Mouse (Mus musculus) 3T3-L1 (cell line): ENCODE measurements around the gene Mybbp1a.

Source experiments
- DNase-seq: peaks from one replicate; pipeline ENCODE4 v3.0.0-alpha.2; 2015; ENCODE audit warnings: low read depth, low spot score

The Mybbp1a gene

DNA sequence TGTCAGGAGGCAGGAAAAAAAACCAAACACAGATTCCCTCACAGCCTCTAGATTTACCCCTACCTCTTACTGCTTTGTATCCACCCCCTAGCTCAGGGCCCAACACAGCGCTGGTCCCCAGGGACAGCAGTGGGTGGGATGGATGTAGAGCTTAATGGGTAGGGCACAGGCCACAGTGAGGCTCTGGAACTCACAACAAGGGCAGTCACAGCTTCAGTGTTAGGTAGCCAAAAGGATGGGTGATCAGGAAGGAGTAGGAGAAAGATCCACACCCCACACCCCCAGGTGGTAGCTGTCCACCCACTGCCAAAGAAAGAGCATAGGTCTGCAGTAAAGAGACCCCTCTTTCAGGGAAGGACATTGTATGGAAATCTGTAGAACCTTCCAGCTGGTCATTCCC is 36.5 kb downstream of the Mybbp1a start:
- peak; percentile 39 for DNase-seq

DNA sequence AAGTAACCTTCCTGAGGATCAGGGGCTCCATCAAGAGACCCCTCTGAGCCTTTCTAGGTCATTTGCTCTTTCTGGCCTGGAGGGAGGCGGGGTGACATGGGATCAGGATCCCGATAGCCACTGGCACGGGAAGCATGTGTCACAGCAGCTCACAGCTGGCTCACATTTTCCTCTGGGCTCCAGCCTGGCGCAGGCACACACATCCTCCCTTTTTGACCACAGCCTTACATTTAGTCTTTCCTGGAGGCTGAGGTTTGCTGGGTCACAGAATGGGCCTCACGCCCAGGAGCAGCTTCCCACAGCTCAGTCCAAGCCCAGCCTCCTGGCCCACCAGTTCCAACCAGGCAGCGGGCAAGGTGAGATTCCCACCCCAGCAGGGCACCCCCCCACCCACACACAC is 37.1 kb downstream of the Mybbp1a start:
- peak; percentile 91 for DNase-seq

DNA sequence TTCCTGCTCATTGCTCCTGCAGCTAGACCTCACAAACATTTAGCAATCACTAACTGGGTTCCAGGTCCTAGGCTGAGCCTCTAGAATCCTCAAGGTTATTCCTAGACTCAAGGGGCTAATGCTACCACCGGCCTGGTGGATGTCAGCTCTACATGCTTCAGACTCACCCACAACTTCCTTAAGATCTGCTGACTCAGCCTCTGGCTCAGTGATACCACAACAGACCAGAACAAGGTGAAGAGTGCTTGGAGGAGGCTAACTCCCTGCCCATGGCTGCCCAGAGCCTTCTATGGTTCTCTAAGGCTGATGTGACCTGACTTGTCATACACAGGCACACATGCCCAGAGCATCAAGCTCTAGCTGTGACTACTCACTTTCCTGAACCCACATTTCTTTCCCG is 38.3 kb downstream of the Mybbp1a start:
- DNase-seq, result peak; percentile 42

DNA sequence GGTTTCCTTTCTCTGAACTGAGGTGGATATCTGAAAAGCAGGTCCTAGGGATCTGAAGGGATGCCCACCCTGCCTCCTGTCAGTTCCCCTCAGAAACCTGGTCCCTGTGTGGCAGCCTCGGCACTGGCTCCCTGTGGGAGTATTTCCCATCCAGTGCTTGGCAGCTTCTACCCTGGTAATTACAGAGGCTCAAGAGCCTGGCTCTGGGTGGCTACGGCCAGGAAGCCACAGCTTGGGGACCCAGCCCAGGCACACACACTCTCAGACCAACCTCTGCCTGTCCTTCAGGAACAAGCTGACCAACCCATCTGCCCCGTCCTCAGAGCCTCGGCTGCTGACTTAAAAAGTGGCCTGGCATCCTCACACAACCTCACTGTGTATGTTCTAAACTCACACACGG is 40.2 kb downstream of the Mybbp1a start:
- DNase-seq, result no peak

DNA sequence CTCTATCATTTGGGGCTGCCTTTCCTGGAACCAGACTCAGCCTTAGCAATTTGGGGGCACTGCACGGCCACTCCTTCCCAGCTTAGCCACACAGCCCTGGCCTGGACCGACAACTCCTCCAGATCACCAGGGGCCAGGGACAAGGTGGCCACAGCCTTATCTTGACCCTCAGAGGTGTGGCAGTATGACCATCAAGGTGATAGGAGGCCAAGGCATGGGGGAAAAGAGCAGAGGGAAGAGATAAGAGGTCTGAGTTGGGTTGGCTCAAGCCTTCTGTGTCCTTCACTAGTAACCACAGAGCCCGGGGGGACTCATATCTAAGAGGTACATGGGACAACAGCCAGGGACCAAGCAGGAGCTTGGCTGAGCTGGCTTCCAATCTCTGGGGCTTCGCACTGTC is 40.8 kb downstream of the Mybbp1a start:
- no peak for DNase-seq

DNA sequence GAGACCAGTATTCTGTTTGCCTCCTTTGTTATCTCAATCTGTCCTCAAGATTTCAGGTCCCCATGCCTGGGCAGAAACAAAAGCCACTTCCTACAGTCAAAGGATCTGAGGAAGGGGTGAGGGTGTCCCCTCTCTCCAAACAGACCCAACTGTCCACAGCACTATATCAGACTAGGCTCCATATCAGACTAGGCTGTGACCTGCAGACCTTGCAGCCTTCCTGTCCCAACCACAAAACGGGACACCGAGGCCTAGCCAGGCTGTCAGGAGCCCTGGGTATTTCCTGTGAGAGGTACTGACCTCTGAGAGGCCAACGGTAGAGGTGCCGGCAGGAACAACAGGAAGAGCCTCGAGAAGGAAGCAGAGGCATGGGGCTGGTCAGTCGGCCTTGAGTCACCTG is 43.4 kb downstream of the Mybbp1a start:
- no peak for DNase-seq

DNA sequence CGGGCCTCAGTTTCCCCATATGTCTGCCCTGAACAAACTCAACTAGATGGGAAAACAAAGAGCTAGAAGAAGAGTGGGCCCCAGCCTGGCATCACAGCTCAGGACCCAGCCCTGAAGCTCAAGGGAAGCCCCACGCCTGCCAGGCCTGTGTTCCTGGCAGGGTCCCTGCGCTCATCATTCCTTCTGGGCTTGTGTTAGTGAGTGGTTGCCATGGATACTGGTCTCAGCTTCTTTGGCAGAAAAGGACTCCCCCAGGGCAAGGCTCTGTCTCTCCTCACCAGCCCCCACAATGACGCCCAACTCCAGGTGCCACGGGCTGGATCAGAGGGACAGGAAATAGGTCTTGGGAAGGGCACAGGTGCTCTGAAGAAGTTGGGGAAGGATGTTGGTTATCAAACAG is 44.0 kb downstream of the Mybbp1a start:
- DNase-seq, result no peak

DNA sequence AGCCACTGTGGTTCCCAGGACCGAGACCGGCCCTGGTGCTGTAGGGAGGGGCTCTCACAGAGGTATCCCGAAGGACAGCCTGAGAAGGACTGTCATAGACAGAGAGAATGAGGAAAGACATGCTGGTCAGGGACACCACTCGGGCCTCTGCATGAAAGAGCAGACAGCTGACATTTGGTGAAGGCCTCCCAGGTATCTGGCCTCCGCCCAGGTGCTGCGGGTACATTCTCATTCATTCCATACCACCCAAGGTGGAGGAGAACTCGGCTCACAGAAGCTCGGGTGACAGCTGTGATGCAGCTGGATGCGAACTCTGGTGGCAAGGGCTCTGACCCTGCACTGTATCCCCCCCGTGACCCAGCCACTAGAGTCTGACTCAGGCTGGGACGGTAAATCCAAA is 44.8 kb downstream of the Mybbp1a start:
- no peak for DNase-seq

DNA sequence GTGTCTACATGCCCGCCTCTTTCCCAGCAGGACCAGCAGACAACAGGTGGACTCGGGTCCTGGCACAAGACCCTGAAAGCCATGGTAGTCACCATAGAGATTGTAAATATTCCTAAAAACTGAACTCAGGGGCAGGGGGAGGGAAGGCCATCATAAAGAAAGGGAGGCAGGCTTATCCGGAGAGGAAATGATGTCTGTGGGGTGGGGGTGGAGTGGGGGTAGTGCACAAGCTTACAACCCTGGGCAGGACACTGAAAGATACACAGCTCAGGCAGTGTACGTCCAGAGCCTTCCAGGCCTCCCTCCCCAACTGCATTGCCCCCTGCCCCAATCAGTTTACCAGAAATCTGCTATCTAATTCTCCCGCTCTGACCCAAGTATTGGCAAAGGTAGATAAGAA is 46.0 kb downstream of the Mybbp1a start:
- DNase-seq, result no peak

DNA sequence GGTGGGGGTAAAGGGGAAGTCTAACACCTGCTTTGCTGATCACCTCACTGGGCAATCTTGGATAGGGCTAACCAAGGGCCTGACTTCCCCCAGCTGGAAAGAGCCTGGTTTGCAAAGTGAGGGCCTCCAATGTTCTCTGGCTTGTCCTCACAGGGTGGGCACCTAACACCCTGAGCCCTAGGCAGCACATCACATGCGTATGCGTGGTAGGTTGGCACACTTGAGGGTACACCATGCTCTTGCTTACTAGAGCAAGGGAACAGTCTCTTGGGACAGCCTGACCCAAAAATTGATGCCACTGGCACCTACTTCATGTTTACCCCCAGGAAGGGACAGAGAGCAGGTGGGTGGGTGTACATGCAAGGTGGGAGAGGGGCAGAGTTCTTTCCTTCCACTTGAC is 46.6 kb downstream of the Mybbp1a start:
- no peak for DNase-seq

DNA sequence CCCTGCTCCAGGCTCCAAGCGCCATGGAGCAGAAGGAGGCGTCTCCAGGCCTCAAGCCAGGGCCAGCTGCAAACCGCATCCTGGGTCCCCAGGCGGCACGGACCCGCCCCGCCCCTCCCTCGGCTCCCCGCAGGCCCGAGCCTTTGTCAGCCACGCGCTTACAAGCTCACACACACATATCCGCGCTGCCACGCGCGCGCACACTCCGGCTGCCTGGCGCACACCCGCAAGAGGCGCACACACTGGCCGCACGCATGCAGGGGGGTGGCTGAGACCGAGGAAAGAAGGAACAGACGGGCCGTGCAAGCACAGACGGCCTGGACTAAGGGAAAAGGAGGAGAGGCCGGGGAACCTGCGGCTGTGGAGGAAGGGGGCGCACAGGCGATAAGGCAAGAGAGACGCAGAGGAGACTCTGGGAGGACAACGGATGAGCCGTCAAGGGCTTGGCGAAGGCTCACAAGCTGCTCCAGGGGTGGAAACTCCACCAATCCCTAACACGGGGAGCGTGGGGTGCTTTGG is 47.7 kb downstream of the Mybbp1a start:
- DNase-seq, result no peak

DNA sequence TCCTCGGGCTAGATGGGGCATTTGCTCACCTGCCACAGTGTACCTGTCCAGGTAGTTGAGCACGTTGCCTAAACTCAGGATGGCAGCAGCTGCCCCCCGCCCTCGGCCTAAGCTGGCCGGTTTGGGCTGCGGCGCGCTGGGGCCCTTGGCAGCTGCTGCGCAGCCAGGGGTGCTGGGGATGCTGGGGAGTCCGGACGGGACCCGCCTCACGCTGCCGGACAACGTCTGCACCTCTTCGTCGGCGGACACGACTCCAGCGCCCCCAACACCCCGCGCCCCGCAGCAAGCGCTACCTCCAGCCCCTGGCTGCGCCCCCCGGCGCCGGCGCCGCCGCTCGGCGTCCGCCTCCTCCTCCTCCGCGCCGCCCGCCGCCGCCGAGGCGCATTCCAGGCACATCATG is 48.2 kb downstream of the Mybbp1a start:
- DNase-seq, result no peak

DNA sequence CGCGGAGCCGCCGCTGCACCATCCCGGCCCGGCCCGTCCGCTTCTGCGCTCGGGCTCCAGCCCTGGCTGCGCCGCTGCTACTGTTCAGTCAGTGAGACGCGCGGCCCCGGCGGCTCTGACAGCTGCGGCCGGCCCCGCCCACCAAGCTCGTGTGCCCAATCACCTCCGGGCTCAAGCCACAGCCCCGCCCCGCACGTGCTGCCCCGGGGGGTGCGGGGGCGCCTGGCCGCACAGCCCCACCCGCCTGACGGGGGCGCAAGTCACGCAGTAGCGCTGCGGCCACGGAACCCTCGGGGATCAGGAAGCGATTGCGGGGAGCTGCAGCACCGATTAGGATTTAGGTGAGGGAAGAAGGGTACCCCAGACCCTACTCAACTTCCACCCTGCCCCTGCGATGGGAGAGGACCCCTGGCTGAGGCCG is 48.7 kb downstream of the Mybbp1a start, which contains the start of gene Spns2:
Spns2 (minus strand) TSS at position 24 of the 421 bp plus-strand sequence.
- DNase-seq, result no peak

DNA sequence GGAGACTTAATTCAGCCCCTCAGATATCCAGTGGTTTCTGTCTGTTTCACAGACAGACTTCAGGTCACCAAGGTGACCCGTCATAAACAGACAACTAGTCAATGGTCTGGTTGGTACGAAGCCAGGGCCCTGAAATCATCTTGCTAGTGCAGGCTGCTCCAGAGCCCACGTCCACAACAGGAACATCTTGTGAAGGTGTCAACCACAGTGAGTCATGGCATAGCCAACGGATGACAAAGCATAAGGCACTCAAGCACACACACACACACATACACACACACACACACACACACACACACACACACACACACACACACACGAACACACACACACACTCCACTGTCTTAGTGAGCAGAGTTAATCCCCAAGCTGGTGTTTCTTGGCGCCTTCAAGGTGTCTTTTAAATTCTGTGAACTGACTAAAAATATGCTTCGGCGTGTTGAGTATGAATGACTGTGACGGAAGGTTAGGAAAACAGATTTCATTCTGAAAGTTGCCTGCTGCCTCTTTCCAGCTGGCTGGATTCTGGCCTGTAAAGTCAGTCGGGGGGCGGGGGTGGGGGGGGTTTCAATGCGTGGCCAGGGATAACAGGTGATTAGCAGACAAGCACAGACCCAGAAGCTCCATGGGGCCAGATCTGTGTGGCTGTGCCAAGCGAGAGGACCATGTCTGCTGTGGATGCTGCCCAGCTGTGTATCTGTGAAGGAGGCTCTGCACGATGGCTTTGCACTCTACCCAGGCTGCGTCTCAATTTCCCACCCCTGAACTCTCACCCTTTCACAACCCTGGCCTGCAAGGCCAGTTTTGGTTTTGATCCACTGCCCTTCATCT is 50.2 kb downstream of the Mybbp1a start:
- peak; percentile 71 for DNase-seq

DNA sequence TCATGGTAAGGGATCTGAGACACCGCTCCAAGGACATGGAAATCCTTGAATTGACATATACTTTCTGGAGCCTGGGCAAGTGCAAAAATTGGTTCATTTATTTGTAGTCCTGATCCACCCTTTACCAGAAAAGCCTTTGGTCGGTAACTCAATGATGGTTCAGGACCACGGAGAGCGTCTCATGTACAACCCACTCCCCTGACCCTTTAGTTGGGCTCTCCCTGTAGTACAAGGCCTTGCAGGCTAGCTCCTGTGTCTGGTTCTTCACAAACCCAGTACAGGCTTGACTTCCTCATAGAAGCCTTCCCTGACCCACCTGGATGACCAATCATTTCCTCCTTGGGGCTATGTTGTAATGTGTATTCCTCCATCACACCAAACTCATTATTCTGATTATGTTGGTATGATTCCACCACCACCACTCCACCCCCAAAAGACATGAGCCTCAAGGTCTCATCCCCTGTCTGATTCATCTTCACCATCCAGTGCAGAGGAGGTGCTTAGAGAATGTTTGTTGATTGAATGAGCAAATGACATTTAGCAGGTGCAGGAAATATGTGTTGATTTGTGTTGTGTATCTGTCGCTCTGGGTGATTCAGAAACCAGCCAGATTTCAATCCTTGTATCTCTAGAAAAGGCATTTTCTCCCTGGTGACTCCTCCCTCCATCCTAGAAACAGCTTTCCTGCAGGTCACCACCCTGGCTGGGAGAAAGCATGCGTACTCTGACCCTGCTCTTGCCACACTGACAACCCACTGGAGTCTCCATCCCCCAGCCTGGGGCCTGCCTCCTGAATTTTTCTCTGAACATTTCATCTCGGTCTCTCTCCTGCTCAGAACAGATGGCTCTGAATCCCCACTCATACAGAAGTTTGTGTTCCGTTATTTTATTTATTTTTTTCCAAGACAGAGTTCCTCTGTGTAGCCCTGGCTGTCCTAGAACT is 53.2 kb downstream of the Mybbp1a start:
- DNase-seq, result peak; percentile 46

DNA sequence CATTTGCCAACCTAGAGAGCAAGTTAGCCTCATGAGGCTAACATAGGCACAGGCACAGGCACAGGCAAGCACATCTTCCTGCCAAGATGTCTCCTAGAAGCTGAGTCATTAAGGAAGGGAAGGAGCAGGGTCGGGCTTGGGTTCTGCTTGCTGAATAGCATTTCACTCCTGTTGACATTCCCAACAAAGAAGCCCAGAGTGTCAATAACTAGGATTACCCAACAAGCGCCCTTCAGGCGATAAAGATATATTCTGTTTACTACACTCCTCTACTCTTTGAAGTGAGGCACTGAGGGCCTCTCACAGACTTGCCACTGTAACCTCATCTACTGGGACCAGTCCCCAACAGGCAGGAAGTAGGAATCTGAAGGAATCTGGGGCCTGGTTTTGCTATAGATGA is 54.9 kb downstream of the Mybbp1a start:
- peak; percentile 56 for DNase-seq

DNA sequence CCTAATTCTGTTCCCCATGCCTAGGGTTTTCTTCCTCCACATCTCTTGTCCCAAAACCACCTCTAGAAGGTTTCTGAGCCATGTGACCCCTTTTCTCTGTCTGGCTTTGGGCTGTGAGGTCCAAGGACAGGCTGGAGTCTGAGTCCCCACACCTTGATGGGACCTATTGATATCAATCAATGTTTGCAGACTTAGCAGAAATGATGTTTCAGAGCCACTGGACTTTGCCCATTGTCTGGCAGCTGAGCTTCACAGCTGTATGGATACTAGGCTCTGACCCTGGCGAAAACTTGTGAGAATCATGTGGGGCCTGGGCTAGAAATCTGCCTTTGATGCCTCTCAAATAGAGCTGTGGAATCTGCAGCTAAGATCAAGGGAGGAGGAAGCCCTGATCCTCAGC is 55.6 kb downstream of the Mybbp1a start:
- no peak for DNase-seq

DNA sequence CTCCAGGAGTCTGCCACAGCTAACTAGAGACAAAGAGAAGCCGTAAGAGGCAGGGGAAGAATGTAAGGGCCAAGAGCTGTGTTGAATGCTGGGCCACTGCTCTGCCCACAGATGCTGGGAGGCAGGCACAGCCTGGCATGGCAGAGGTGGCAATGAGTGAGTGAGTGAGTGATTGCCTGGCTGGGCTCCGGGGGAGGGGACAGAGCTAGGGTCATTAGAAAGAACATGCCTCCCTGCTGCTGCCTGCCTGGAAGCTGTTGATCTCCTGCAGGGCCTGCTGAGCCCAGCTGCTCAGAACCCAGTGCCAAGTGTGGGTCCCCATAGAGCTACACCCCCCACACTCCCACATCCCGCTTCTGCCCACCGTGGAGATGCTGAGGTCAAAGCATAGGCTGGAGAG is 56.2 kb downstream of the Mybbp1a start:
- DNase-seq, result no peak

DNA sequence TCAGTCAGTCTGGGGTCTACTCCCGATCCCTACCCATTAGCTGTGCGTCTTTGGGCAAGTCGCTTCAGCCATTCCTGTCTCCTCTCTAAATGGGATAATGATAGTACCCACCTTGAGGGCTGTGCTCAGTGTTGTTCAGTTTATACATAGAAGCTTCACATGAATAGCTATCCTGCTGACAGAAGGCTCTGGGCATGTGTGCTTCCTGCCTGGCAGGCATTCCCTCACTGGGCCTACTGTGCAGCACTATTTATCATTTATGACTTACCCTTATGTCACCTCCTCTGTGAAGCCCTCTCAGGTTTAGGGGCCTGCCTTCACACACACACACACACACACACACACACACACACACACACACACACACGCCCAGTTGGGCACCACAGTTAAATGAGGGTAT is 59.0 kb downstream of the Mybbp1a start:
- DNase-seq, result no peak
